Mouse (Mus musculus): ENCODE measurements around the gene Sun2.

Gene Sun2

GRCm38 (mm10) chr15:79687175-79687574 lies 55.2 kb downstream of the Sun2 start:
- no peak for DNase-seq (ENCODE audit: low spot score in 2 of 2)

- DNase-seq (ENCODE audit: low spot score in 2 of 2): no peak
These were observed 56.1 kb downstream of the Sun2 start for GRCm38 (mm10) chr15:79686046-79686869.

- DNase-seq (ENCODE audit: low spot score in 2 of 2): no peak
These were observed 57.1 kb downstream of the Sun2 start for GRCm38 (mm10) chr15:79685141-79685641.

DNA sequence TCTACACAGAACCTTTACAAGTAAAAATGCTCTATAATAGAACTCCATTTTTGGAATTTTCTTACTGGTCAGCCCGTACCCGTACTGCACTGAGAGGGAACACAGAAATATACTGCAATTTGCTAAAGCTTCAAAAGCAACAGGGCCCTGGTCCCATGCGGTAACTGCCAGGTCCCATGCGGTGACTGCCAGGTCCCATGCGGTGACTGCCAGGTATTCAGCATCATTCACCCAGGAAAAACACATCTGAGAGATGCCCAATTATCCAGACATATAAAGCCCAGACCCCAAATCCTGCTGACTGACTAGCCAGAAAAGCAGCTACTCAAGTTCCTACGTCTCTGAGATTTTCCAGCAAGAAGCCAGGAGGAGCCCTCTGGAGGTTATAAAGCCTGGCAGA lies 57.7 kb downstream of the Sun2 start:
- DNase-seq (ENCODE audit: low spot score in 2 of 2): no peak

GRCm38 (mm10) chr15:79683707-79684465 lies 58.5 kb downstream of the Sun2 start:
- DNase-seq (ENCODE audit: low spot score in 2 of 2): peak; percentile 26 to 42

- DNase-seq (ENCODE audit: low spot score in 2 of 2): no peak
These were observed 59.2 kb downstream of the Sun2 start for GRCm38 (mm10) chr15:79683146-79683545.

DNA sequence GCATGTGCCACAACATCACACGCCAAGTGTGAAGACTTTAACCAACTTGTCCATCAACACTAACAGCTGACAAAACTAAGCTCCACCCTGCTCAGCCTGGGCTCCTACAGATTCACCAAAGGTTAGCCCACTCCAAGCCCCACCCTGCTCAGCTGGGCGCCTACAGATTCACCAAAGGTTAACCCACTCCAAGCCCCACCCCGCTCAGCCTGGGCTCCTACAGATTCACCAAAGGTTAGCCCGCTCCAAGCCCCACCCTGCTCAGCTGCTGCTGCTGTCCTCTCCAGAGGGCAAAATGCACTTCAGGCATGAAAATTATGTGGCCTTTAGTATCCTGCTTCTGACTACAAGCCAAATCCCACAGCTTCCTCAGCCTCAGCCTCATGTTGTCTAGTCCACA lies 60.4 kb downstream of the Sun2 start:
- DNase-seq (ENCODE audit: low spot score in 2 of 2): no peak

GRCm38 (mm10) chr15:79677936-79678335 lies 64.4 kb downstream of the Sun2 start:
- DNase-seq (ENCODE audit: low spot score in 2 of 2): no peak
